Mouse (Mus musculus) left cerebral cortex, adult 2 months (tissue): ENCODE data around the gene Lyrm7. TPM values are rescaled to one million over a fixed set of nuclear protein-coding genes. Genes with fewer than 3 reads are reported as not detected.

Experiments used
- DNase-seq, 2 experiments: peaks; one replicate each; pipeline ENCODE4 v3.0.0; 2021 to 2022; ENCODE audit warnings: low spot score in 2 of 2, mixed read lengths in 1 of 2; ENCODE audit errors: extremely low spot score in 1 of 2
- H3K27ac ChIP-seq: fragments of 200-600 bp; 2 replicates; pipeline ENCODE4 v1.8.1; 2022
- H3K4me3 ChIP-seq: fragments of 200-600 bp; 2 replicates; pipeline ENCODE4 v1.8.1; 2022
- CTCF ChIP-seq: fragments of 200-600 bp; IDR thresholded peaks from 2 replicates; pipeline ENCODE4 v1.8.1; 2022; ENCODE audit warnings: antibody characterized with exemption, mild to moderate bottlenecking, moderate library complexity
- intact Hi-C: fragments of 180-260 bp; cut with DNase I; formaldehyde crosslinking; loops from one replicate; pipeline ENCODE4 v1.15.1; 2025
- total RNA-seq, 2 experiments: library from RNA; stranded (reverse); gene quantifications; 2 replicates each; pipeline ENCODE4 v1.2.3; 2021

Gene Lyrm7
- total RNA-seq, 2 experiments from 2014 or later, result 25.8 to 27.2 TPM

GRCm38 (mm10) chr11:54879434-54879833 is 18.7 kb upstream of the Lyrm7 start:
- intact Hi-C loops, result loop anchor here (1.0 kb wide), 2 partner anchors 48 to 105 kb away; no protein-coding TSS in a partner anchor
- peak; percentile 76 for TF ChIP-seq CTCF
- peak in 1 of 2 experiments; percentile 44 for DNase-seq

GRCm38 (mm10) chr11:54878893-54879292 is 18.2 kb upstream of the Lyrm7 start:
- H3K27ac ChIP-seq, result no peak overlapping the region
- intact Hi-C loops, result loop anchor here (1.0 kb wide), 2 partner anchors 48 to 105 kb away; no protein-coding TSS in a partner anchor
- TF ChIP-seq CTCF, result no peak
- H3K4me3 ChIP-seq, result no peak overlapping the region
- no peak for DNase-seq

More at GRCm38 (mm10) chr11:54879434-54879833, 18.7 kb upstream of the Lyrm7 start:
- Histone ChIP-seq H3K4me3 (no peak overlapping the region), H3K27ac (no peak overlapping the region)

GRCm38 (mm10) chr11:54876031-54876430 is 15.3 kb upstream of the Lyrm7 start:
- no peak for TF ChIP-seq CTCF
- no peak overlapping the region for H3K4me3 ChIP-seq
- no peak for DNase-seq
- no peak overlapping the region for H3K27ac ChIP-seq
- intact Hi-C loops, result no loop called here

- intact Hi-C loops, result no loop called here
- Histone ChIP-seq H3K27ac (peak overlapping the region; percentile 8; the same call in 1 of the 2 replicates), H3K4me3 (no peak overlapping the region)
- DNase-seq, result no peak
- no peak for TF ChIP-seq CTCF
These were observed 11.3 kb upstream of the Lyrm7 start for GRCm38 (mm10) chr11:54871831-54872537.

GRCm38 (mm10) chr11:54869318-54869717 is 8.6 kb upstream of the Lyrm7 start:
- H3K4me3 ChIP-seq, result no peak overlapping the region
- TF ChIP-seq CTCF, result no peak
- intact Hi-C loops, result loop anchor here (10.0 kb wide), 1 partner anchor 345 kb away; the partner anchor contains the start of gene Rapgef6
- H3K27ac ChIP-seq, result no peak overlapping the region
- DNase-seq, result no peak

- DNase-seq, result no peak
- H3K4me3 ChIP-seq, result no peak overlapping the region
- intact Hi-C loops, result loop anchor here (10.0 kb wide), 1 partner anchor 344 kb away; the partner anchor contains the start of gene Rapgef6
These were observed 7.7 kb upstream of the Lyrm7 start for GRCm38 (mm10) chr11:54868445-54868844.

GRCm38 (mm10) chr11:54867903-54868434 is 7.3 kb upstream of the Lyrm7 start:
- no peak for DNase-seq
- Histone ChIP-seq H3K4me3 (no peak overlapping the region; the same call in 1 of the 2 replicates), H3K27ac (no peak overlapping the region)
- intact Hi-C loops, result loop anchor here (10.0 kb wide), 1 partner anchor 343 kb away; the partner anchor contains the start of gene Rapgef6
- TF ChIP-seq CTCF, result no peak

More at GRCm38 (mm10) chr11:54868445-54868844, 7.7 kb upstream of the Lyrm7 start:
- TF ChIP-seq CTCF, result no peak
- no peak overlapping the region for H3K27ac ChIP-seq

GRCm38 (mm10) chr11:54867049-54867385 is 6.3 kb upstream of the Lyrm7 start:
- Histone ChIP-seq H3K27ac (peak overlapping the region; percentile 98), H3K4me3 (peak overlapping the region; percentile 95)
- intact Hi-C loops, result loop anchor here (10.0 kb wide), 1 partner anchor 342 kb away; the partner anchor contains the start of gene Rapgef6
- no peak for TF ChIP-seq CTCF
- DNase-seq, result no peak

- intact Hi-C loops, result loop anchor here (1.0 to 10.0 kb wide), 2 partner anchors 79 to 342 kb away; partner anchors contain the start of genes Cdc42se2 and Rapgef6
- H3K27ac ChIP-seq, result peak within 1 kb of the TSS; percentile 98
- H3K4me3 ChIP-seq, result peak within 1 kb of the TSS; percentile 95
- peak; percentile 32 for TF ChIP-seq CTCF
- peak; percentile 92 to 96 for DNase-seq
These were observed 5.7 kb upstream of the Lyrm7 start, which contains the start of gene Hint1 for GRCm38 (mm10) chr11:54866119-54867048. Gene Hint1, plus strand, starts transcription at chr11:54866383.

- TF ChIP-seq CTCF, result no peak
- H3K27ac ChIP-seq, result peak overlapping the region; percentile 98
- peak overlapping the region; percentile 95 for H3K4me3 ChIP-seq
- DNase-seq, result no peak
- intact Hi-C loops, result loop anchor here (1.0 to 10.0 kb wide), 2 partner anchors 78 to 341 kb away; partner anchors contain the start of genes Cdc42se2 and Rapgef6
These were observed 4.8 kb upstream of the Lyrm7 start for GRCm38 (mm10) chr11:54865330-54866085.
